Mouse (Mus musculus): ENCODE results near the gene Morn2.

The Morn2 gene

DNA sequence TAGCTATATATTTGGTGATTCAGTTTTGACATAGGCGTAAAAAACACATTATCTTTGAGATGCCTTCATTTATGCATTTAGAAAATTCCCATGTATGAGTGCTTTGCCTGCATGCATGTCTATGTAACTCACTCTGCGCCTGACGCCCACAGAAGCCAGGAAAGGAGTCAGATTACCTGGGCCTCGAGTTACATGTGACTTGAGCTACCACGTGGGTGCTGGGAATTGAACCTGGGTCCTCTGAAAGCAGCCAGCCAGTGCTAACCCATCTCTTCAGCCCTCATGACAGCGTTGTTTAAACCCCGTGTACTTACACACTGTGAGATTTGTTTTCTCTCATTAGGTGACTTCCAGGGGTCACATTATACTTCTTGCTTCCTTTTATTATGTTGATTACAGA lies 34.5 kb downstream of the Morn2 start:
- DNase-seq: no peak

DNA sequence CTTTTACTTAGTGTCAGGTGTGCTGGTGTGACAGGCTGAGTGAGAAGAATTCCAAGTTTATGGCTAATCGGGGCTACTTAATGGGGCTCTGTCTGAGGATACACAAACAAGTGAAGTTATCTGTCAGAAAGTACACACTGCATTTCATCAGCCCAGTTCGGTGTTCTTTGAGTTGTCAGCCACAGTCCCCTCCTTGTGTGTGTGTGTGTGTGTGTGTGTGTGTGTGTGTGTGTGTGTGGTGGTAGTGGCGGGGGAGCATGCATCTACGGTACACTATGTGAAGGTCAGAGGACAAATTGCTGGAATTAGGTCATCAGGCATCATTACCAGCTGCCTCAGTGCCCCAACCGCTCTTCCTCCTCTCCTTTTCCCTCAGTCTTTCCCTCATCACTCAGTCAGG lies 35.5 kb downstream of the Morn2 start:
- DNase-seq: no peak

DNA sequence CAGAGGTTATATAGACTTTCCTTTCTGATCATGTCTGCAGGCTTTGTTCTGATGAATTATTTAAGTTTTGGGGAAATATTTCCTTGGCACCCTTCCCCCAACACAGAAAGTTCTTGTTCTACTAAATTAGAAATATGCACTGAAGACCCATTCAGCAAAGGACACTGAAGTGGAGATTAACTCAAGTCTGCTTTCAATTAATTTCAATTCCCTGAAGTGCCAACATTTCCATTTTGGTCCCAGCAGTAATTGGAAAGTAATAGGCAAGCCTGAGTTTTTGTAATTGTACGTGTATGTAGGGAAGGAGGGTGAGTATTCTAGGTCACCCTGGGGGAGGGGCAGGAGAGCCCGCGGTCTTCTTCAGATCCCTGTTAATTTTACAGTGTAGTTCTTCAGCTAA lies 36.4 kb downstream of the Morn2 start:
- DNase-seq: no peak

DNA sequence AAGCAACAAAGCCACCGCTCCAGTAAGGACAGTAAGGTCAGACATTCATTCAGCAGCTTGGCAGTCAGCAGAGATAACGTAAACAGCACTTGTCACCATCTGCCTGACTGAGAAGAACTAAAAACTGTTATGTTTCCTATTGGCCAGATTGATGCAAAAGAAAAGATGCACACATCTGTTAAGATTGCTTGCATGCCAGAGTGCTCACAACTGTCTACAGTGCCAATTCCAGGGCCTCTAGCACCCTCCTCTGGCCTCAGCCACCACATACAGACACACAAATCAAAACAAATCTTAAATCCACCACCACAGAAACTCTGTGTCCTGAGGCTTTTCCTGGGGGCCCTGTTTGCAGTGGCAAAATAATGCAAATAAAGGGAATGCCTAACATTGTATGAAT lies 42.4 kb downstream of the Morn2 start:
- DNase-seq: peak; percentile 29

DNA sequence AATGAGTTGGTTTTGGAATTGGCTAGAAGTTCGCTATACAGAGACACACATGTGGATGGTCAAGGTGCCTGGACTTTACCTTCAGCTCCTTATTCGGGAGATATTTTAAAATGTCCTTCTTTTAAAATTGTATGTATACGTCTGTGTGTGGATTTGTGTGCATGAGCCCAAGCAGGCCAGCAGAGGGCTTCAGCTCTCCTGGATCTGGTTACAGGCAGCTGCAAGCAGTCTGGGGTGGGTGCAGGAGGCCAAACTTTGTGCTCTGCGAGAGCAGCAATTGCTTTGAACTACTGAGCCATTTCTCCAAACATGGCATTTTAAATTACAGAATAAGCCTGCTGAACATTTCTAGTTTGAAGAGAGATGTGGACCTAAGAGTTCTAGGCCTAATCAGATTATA lies 55.3 kb downstream of the Morn2 start:
- DNase-seq: peak; percentile 22

DNA sequence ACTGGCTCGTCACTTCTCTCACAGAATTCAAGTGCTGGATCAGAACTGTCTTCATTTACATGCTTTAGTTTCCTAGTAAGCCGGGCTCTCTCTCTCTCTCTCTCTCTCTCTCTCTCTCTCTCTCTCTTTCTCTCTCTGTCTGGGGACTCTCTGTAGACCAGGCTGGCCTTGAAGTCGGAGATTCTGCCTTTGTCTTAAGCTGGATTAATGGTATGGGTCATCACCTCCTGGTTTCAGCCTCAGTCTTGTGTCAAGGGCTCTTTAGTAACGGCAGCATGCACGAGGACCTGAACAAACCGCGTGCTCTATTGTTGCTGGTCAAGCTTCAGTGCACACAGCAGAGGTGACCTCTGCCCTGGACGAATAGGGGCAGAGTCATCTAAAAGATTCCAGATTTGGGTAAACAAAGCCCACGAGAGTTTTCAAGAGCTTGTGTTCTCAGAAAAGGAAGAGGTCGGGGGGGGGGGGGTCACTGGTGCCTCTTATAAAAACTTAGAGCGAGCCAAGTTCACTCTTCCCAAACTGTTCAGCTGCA lies 56.7 kb downstream of the Morn2 start:
- DNase-seq: no peak

Measured in lung, postnatal 10 days (tissue).